Mouse (Mus musculus) cerebellum, adult 11-12 months (tissue): ENCODE results near the gene 4930519G04Rik.
"Not testable (repeated sequence)": the region's sequence is repeated elsewhere in the genome, so short reads cannot be mapped to it uniquely, and the experiment has no call there.

ENCODE experiments used
- DNase-seq: peaks from one replicate; pipeline ENCODE4 v3.0.0; 2022

The 4930519G04Rik gene

GRCm38 (mm10) chr5:114853364-114853763 is at the start of gene 4930519G04Rik:
Gene 4930519G04Rik (plus strand): TSS chr5:114853664.
- not testable (repeated sequence) for DNase-seq

GRCm38 (mm10) chr5:114804335-114804734 is 49.1 kb upstream of the 4930519G04Rik start:
- no peak for DNase-seq

GRCm38 (mm10) chr5:114804958-114805357 is 48.5 kb upstream of the 4930519G04Rik start:
- peak; percentile 67 for DNase-seq

GRCm38 (mm10) chr5:114805436-114806350 is 47.8 kb upstream of the 4930519G04Rik start:
- no peak for DNase-seq

GRCm38 (mm10) chr5:114806636-114807035 is 46.8 kb upstream of the 4930519G04Rik start:
- no peak for DNase-seq

GRCm38 (mm10) chr5:114807063-114807462 is 46.4 kb upstream of the 4930519G04Rik start:
- DNase-seq, result no peak

GRCm38 (mm10) chr5:114807468-114807867 is 46.0 kb upstream of the 4930519G04Rik start:
- DNase-seq, result no peak

- no peak for DNase-seq
These were observed 45.6 kb upstream of the 4930519G04Rik start for GRCm38 (mm10) chr5:114807893-114808292.

GRCm38 (mm10) chr5:114808385-114808784 is 45.1 kb upstream of the 4930519G04Rik start:
- DNase-seq, result no peak

GRCm38 (mm10) chr5:114809181-114809756 is 44.2 kb upstream of the 4930519G04Rik start:
- peak; percentile 38 for DNase-seq

GRCm38 (mm10) chr5:114809826-114810225 is 43.6 kb upstream of the 4930519G04Rik start:
- peak; percentile 39 for DNase-seq

GRCm38 (mm10) chr5:114813525-114814181 is 39.8 kb upstream of the 4930519G04Rik start:
- peak; percentile 90 for DNase-seq

GRCm38 (mm10) chr5:114816599-114816998 is 36.9 kb upstream of the 4930519G04Rik start:
- peak; percentile 23 for DNase-seq

GRCm38 (mm10) chr5:114818124-114818523 is 35.3 kb upstream of the 4930519G04Rik start:
- no peak for DNase-seq

- peak; percentile 72 for DNase-seq
These were observed 30.4 kb upstream of the 4930519G04Rik start, which contains the start of gene 1500011B03Rik for GRCm38 (mm10) chr5:114822796-114823688. Gene 1500011B03Rik (minus strand): TSS chr5:114823468.

- DNase-seq, result no peak
These were observed 29.3 kb upstream of the 4930519G04Rik start for GRCm38 (mm10) chr5:114824197-114824596.

- peak; percentile 77 for DNase-seq
These were observed 27.3 kb upstream of the 4930519G04Rik start for GRCm38 (mm10) chr5:114825978-114826691.

- DNase-seq, result no peak
These were observed 26.0 kb upstream of the 4930519G04Rik start for GRCm38 (mm10) chr5:114827427-114827826.

GRCm38 (mm10) chr5:114829740-114830139 is 23.7 kb upstream of the 4930519G04Rik start:
- DNase-seq, result no peak

GRCm38 (mm10) chr5:114836886-114837285 is 16.6 kb upstream of the 4930519G04Rik start:
- no peak for DNase-seq

GRCm38 (mm10) chr5:114840481-114840880 is 13.0 kb upstream of the 4930519G04Rik start:
- not testable (repeated sequence) for DNase-seq
